Mouse (Mus musculus) frontal cortex, postnatal 14 days (tissue): ENCODE measurements at regions not wholly inside any gene's neighbourhood (a gene's known extent, or its start where the extent isn't known, plus 50 kb on each side); places are given as distances from the start of the nearest gene placed in this dataset.

Experiments
- DNase-seq, 2 experiments: peaks; one replicate each; pipeline ENCODE4 v3.0.0; 2022; ENCODE audit warnings: low spot score in 2 of 2

DNA sequence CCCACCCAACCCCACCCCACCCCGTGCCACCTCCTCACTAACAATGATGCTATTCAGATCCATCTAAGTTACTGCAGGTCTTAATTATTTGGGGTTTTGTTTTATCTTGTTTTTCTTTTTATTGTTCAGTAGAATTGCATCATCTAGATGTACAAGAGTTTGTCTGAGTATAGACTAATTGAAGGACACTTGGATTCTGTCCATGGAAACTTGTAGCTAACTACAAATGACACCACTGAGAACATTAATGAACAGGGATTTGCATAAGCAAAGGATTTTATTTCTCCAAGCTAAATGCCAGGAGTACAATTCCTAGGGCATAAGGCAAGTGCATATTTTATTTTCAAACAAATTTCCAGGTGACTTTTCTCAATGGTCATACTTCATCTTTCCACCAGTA is 318.4 kb upstream of the Slc7a11 start:
- no peak for DNase-seq

- DNase-seq, result no peak
Measured at GRCm38 (mm10) chr3:50758106-50758505, 314.7 kb upstream of the Slc7a11 start.

GRCm38 (mm10) chr3:50737173-50737572 is 293.8 kb upstream of the Slc7a11 start:
- DNase-seq, result no peak

DNA sequence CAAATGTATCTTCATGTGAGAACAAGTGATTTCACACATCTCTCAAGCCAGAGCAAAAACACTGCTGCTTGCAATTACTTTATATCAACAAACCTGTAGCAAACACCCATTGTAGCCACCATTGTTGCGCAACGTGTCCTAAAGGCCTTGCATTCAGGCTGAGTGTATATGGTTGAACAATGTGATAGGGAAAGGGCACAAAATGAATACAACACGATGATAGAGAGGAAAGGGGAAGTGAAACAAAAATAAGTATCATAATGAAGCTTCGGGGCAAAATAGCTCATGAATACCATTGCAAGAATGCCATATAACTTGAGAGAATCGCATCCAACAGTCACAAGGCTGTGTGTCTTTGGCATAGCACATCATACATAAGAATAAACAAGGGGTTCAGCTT is 275.6 kb upstream of the Slc7a11 start:
- DNase-seq, result no peak

DNA sequence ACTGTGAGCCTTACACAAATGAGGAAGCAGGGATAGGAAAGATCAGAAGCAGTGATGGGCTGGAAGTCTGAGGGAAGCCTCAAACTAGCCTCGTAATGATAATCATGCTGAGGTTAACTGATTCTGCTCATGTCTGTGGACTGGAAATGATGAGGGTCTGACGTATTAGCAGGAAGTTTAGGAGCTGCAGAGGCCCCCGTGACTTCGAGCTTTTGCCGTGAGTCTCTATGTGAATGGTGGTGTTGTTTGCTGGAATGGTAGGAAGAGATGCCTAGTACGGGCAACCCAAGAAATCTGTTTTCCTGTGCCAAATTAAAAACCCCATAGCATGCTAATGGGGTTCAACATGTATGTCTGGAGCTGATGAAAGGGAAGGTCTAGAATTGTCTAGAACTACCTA is 270.0 kb upstream of the Slc7a11 start:
- no peak for DNase-seq

- no peak for DNase-seq
Measured at GRCm38 (mm10) chr3:50709415-50709989, 266.1 kb upstream of the Slc7a11 start.

- no peak for DNase-seq
Measured at GRCm38 (mm10) chr3:50706707-50707106, 263.3 kb upstream of the Slc7a11 start.

DNA sequence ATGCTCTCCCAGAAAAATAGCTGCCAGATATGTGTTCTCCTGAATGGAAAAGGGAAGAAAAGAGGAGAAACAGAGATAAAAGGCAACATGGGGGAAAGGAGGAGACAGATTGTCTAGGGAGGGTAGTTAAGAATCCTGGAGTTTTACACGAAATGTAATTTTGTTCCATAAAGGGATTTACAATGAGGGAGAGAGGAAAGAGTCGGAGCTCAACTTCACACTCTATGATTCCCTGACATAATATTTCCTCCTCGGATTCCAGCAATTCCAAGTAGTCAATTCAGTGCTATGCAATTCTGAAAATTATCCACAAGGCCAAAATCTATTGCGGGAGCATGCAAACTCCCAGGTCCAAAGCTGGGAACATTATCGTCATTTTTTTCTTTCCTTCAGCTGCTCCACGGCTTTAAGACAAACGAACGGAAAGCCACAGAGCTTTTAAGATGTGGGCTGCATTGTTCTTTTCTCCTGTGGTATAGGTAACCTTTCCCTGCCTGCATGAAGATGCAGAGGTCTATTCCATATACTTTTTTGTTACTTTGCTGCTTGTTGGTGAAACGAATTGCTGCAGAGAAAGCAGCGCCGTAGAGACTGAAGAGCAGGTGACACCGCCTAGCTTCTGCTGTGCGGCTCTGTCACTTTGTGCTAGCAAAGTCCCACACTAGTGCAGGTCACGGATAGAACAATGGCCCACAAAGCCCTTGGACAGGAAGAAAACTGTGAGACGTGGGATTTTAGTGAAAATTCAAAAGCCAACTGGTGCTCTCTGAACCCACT is 251.7 kb upstream of the Slc7a11 start:
- no peak for DNase-seq

DNA sequence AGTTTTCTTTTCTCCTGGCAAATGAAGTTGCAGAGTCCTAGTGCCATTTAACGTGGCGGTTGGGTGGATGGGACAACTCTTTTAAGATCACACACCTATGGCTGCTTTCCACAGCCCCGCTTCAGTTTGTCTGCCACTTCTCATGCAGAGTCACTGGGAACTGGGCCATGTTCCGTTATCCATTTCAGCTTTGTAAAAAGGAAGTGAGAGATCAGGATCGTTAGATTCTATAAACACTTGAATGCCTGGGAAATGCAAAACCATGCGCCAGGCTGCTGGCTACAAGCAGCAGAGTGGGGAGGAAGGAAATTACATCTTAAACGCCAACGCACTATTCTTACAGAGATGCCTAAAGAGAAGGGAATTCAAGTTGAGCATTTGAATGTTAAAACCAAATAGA is 251.1 kb upstream of the Slc7a11 start:
- peak in 1 of 2 experiments; percentile 20 for DNase-seq

DNA sequence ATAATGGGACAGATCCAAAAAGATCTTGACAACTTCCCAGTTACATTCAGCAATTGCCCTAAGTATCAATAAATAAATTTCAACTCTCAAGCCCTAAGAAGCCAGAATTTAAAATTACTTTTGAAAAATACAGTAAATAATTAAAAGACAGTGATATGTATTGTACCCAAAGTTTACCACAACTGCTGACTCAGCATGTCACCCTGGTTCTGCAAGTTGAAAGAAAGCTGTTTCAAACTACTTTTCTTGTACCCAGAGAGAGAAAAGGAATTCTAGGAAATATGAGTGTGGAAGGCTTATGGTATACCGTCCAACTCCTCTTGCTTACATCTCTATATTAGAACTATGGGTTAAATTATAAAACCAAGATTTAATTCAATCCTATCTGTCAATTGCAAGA is 248.9 kb upstream of the Slc7a11 start:
- DNase-seq, result no peak

- no peak for DNase-seq
Measured at GRCm38 (mm10) chr3:50690750-50691149, 247.3 kb upstream of the Slc7a11 start.

DNA sequence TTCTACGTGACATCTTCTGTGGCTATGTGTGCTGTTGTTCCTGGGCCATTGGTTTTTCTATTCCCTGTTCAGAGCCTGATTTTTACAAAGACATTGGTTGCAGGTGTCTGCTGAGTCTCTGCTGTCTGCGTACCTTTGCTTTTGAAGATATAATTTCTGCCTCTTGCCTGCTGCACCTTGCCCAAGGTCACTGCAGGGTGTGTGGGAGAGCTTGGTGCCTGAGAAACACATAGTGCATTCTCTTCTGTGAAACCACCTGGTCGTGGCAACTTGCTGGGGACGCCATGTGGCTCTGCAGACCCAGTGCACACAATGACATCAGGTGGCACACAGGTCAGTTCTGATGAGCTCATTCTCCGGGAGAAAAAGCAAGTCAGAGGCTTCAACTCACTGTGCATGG is 246.0 kb upstream of the Slc7a11 start:
- DNase-seq, result no peak

GRCm38 (mm10) chr3:50687755-50688154 is 244.3 kb upstream of the Slc7a11 start:
- DNase-seq, result no peak

- DNase-seq, result no peak
Measured at GRCm38 (mm10) chr3:50678611-50678988, 235.2 kb upstream of the Slc7a11 start.

GRCm38 (mm10) chr3:50677953-50678610 is 234.7 kb upstream of the Slc7a11 start:
- no peak for DNase-seq

- DNase-seq, result no peak
Measured at GRCm38 (mm10) chr3:50675769-50676168, 232.4 kb upstream of the Slc7a11 start.

GRCm38 (mm10) chr3:50674860-50675566 is 231.6 kb upstream of the Slc7a11 start:
- no peak for DNase-seq

- DNase-seq, result no peak
Measured at GRCm38 (mm10) chr3:50665316-50665715, 221.9 kb upstream of the Slc7a11 start.

- no peak for DNase-seq
Measured at GRCm38 (mm10) chr3:50660966-50661365, 217.6 kb upstream of the Slc7a11 start.

GRCm38 (mm10) chr3:50660566-50660965 is 217.2 kb upstream of the Slc7a11 start:
- DNase-seq, result no peak

DNA sequence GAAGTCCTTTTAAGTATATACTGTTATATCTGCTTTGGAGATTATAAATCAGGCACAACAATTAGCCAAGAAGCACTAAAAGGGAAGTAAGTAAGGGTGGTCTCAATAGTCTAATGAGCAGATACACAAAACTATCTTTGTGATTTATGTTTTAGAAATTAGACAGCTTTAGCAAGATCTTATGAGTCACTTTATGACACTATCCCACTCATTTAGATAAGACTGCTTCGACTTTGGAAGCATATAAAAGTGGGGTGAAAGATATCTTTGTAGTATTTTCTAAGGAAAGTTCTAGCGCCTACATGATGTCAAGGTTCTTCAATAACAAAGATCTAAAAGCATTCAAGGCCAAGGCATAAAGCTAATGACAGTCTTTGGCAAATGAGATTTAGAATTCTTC is 214.5 kb upstream of the Slc7a11 start:
- no peak for DNase-seq

- no peak for DNase-seq
Measured at GRCm38 (mm10) chr3:50654441-50654840, 211.0 kb upstream of the Slc7a11 start.

GRCm38 (mm10) chr3:50652265-50652664 is 208.9 kb upstream of the Slc7a11 start:
- DNase-seq, result no peak
